Mouse (Mus musculus) bone marrow macrophage, adult 2 months (primary cell): ENCODE measurements around the gene D17H6S53E.

Experiments
- CTCF ChIP-seq: IDR thresholded peaks from 2 replicates; pipeline ENCODE4 v1.5.1; 2012; ENCODE audit warnings: low read depth, mild to moderate bottlenecking, low read length, moderate library complexity
- POLR2A ChIP-seq: IDR thresholded peaks from 2 replicates; pipeline ENCODE4 v1.6.1; 2012; ENCODE audit warnings: mild to moderate bottlenecking, low read depth, low read length, borderline replicate concordance

GRCm38 (mm10) chr17:35088151-35088550 lies 38.0 kb upstream of the D17H6S53E start:
- TF ChIP-seq CTCF: no peak
- TF ChIP-seq POLR2A: no peak
